Mouse (Mus musculus) bone marrow, adult 2 months (tissue): ENCODE data around the gene Ece1.

ENCODE experiments used
- CTCF ChIP-seq: fragments of 200-500 bp; IDR thresholded peaks from 2 replicates; pipeline ENCODE4 v1.5.1; 2011; ENCODE audit warnings: low read length, control low read depth; ENCODE audit not compliant: control insufficient read depth, insufficient read depth
- POLR2A ChIP-seq: fragments of 200-500 bp; IDR thresholded peaks from 2 replicates; pipeline ENCODE4 v1.6.1; 2011; ENCODE audit warnings: low read depth, mild to moderate bottlenecking, control low read depth, low read length, borderline replicate concordance; ENCODE audit not compliant: control insufficient read depth

DNA sequence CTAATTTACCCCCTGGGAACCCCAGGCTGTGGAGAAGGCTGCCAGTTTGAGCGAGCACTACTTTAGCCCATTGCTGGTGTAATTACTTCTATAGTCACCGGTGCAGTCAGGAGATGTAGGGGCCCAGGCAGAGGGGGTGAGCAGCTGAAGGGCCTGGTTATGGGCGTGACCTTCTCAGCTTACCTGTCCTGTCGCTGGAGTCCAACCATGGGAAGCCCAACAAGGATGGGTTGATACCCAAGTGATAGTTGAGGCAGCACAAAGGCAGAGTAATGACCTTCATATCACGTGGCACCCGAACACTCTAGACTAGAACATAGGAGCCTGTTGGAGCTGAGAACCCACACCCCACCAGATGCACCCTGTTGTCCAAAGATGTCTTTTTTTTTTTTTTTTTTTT is 101.4 kb downstream of the Ece1 start:
- TF ChIP-seq CTCF (no peak), POLR2A (no peak)
